Mouse (Mus musculus): Measurements from ENCODE around the gene Olfr559.

Gene Olfr559

DNA sequence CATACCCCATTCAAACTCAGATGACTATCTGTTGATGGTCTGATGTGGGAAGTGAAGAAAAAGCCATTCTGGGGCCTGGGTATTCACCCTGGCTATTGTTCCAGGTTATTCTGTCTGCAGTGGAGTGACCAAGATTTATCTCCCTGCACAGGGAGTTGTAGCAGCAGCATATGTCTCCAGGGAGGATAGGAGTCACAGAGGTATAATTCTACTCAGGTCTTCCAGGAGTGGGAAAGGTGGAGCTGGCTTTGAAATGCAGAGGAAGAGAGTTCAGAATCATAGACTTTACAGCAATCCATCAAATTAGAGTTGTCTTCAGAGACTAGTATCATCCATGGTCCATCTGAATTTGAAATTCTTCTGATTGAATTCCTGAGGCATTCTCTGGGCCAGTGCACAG, at the start of gene Olfr559:
Gene Olfr559, minus strand, starts transcription at position 101 of the 400 bp plus-strand sequence.
- no peak for DNase-seq (ENCODE audit: low read depth)

DNA sequence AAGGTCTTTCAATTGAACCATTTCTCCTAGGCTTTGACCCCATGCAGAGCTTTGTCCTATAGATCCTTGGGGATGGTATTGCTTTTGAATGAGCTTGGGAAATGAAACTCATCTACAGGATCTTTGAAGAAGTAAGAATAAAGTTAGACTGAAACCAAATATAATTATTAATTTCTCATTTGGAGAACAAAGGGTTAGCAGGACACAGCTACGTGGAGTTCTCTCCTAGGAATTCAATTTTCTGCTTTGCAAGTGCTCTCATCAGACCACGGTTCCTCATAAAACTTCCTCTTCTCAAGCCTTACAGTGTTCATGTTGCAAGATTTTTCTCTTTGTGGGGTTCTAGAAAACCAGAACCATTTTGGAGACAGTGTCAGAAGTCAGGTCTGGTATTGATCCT, 43.6 kb upstream of the Olfr559 start, which contains the start of gene Olfr561:
Gene Olfr561, plus strand, starts transcription at position 301 of the 400 bp plus-strand sequence.
- no peak for DNase-seq (ENCODE audit: low read depth)

DNA sequence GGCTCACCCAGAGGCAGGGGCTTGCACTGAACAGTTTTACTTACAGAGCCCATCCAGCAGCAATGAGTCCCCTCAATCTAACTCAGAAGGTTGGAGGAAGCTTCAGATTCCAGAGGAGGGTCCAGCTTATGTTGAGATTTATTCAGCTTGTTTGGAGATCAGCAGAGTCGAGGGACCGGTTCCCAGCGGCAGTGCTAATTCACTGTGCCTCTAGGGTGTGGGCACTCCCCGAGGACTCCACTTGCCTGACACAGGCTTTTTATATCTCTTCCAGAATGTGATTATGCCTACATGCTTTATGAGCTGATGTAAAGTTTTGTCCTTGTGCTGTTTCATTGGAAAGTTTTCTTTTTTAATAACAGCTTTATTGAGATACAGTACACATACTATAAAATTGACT, 32.0 kb upstream of the Olfr559 start, which contains the start of the genes Olfr560 and Olfr78:
Gene Olfr560, minus strand, starts transcription at position 101 of the 400 bp plus-strand sequence.
Gene Olfr78, minus strand, starts transcription at position 206 of the 400 bp plus-strand sequence.
- DNase-seq (ENCODE audit: low read depth): no peak

DNA sequence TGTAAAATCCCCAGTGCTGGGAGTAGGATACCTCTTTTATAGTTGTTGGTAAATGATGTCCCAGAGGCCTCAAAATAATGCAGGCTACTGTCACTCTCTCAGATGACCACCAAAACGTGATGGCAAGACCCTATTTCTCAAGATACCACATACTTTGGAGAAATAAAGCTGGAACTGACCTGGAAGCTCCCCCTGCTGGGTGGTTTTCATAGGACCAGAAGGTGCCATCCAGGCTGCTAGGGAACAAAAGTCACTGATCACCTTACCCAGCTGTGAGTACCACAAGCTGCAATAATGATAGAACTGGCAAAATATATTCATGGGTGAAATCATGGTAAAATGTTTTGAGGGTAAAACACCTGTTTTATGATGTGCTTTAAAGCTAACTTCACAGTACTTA, 24.8 kb upstream of the Olfr559 start:
- peak; percentile 2 for DNase-seq (ENCODE audit: low read depth)

DNA sequence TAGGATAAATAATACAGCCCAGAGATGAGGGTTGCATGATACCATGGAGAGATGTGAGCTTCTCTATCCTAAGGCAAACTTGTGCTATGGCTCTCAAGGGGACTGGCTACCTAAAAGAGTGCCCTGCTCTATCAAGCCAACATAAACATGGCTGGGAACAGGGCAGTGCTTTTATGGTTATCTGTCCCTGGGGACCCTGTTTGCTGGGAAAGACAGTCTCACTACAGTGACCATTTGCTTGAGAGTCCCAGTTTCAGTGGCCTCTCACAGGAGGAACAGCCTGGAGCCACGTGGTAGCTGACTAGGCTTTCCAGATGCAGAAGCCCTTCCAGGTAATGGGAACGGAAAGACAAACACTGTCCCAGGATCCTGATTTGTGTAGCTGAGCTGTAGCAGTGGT, 10.4 kb upstream of the Olfr559 start:
- DNase-seq (ENCODE audit: low read depth): no peak

DNA sequence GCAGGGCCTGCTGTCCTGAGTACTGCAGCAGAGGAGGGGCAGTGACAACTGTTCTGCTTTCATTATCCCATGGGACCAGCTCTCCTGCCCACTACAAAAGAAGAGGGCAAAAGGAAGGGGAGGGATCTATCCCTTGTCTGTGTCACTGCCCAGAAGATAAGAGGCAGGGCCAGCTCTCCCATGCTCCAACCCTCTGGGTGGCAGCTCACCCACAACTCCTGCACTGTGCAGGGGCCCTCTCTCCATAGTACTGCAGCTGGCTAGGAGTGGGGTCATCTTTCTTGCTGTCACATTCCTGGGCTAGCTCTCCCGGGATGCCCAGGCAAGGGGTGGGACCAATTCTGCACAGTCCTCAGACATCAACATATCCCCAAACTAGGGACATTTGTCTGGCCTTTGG, 6.5 kb upstream of the Olfr559 start:
- DNase-seq (ENCODE audit: low read depth): no peak

DNA sequence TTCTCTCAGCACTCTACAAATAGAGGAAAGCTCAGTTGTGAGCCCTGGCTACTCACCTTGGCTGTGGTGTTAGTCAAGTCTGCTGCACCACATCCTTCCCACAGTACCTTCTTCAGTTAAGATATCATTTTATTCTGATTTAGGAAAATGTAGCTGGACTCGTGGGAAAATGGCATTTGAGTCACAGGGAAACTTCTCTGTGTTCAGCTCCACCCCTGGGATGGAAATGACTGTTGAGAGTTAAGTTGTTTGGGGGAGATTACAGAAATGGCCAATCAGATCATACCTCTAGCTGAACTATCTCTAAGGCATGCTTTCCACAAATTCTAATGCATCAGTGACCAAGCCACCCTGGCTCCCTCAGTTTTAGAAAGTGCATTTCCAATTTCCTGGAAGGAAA, 8.3 kb downstream of the Olfr559 start, which contains the start of gene Olfr33:
Gene Olfr33, minus strand, starts transcription at position 101 of the 400 bp plus-strand sequence.
- no peak for DNase-seq (ENCODE audit: low read depth)

DNA sequence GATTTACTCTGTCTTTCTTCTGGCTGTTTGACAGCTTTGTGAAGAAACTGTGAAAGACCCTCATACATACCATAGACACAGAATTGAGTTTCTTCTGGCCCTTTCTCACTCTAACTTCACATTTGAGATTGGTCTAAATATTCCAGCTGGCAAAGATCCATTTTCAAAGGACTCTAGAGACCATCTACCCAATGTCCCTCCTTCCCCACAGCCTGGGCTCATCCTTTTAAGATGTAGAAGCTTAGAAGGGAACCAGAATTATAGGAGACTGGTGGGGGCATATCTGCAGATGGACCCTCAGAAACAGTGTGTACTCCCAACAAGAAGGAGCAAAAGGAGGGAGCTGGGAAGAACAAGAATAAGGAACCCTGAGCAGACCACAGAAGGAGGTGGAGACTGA, 25.4 kb downstream of the Olfr559 start, which contains the start of gene Olfr558:
Gene Olfr558, plus strand, starts transcription at position 301 of the 400 bp plus-strand sequence.
- DNase-seq (ENCODE audit: low read depth): no peak

DNA sequence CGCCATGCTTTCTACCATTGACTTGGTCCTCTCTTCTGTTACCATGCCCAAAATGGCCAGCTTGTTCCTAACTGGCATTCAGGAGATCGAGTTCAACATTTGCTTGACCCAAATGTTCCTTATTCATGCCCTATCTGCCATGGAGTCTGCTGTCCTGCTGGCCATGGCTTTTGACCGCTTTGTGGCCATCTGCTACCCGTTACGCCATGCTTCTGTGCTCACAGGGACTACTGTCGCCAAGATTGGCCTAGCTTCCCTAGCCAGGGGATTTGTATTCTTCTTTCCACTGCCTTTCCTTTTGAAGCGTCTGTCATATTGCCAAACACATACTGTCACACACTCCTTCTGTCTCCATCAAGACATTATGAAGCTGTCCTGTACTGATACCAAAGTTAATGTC, 28.8 kb downstream of the Olfr559 start:
- DNase-seq (ENCODE audit: low read depth): no peak

DNA sequence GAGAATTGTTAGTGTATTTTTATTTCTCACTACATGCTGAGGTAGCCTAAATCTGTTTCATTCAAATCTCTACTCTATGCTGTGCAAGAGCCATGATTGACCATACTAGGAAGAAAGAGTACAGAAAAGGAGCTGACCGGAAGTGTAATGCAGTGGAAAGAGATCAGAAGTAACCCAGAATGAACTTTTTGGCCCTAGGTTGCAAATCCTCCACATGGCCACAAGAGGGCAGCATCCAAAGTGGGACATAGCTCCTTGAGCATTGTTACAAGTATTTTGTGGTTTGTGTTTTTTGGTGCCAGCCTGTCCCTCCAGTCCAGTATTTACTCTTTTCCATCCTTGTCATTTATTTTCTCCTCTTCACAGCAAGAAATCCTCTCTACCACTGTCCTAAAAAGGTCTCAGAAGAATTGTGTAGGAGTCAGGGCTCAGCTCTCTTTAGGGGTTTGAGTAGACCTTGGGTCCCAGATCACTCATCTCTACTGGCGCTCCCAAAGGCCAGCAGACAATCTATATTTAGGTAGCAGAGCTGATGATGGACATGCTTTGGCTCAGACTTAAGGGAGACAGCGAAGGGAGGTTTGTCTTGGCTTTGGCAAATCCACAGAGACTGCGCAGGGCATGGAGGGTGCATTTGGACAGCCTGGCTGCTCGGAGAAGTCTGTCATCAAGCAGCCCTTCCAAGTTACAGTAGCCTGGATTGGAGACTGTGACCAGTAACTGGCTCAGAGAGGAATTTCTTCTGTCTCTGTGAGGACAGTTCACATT, 31.7 kb downstream of the Olfr559 start, which contains the start of gene Olfr557:
Gene Olfr557, plus strand, starts transcription at position 553 of the 768 bp plus-strand sequence.
- peak; percentile 72 for DNase-seq (ENCODE audit: low read depth)

DNA sequence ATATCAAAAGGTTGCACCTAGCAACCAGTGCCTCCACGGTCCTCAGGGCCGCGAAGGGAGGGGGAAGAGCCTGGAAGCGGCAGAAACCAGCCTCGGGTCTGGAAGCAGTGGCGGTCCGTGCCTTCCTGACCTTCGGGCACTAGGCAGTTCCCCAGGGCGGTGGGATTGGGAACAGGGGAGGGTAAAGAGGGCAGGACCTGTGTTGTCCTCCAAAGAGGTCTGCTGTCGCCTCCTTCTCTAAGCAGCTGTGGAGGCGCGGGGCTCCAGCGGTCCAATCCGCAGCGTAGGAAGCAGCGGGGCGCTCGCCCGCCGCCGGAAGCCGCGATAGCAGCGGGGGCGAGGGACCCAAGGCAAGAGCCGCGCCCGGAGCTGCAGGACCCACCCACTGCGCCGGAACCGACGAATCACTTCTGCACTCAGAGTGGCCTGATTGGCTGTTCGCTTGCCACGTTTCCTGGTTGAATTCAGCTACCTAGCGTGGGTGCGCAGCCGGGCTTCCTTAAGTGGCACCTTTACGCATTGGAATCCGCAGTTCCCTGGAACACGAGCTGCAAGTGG, 40.3 kb downstream of the Olfr559 start, which contains the start of gene Trim68:
Gene Trim68, minus strand, starts transcription at position 384 of the 558 bp plus-strand sequence.
- peak; percentile 93 for DNase-seq (ENCODE audit: low read depth)

DNA sequence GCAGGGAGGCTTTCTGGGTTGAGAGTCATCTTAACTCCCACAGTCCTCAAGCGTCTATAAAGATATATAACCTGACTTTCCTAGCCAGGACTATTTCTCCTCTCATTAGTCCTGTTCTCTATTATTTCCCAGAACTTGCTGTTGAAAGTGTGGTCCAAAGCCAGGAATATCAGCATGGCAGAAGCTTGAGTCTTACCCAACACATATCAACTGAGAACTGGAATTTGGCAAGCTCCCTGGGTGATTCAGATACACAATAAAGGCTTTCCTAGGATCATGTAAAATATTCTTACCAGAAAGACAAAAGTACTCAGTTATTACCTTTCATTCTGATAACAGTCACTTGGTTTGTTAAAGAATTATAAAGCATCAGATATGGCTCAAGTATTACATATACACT, 45.4 kb downstream of the Olfr559 start:
- no peak for DNase-seq (ENCODE audit: low read depth)

DNA sequence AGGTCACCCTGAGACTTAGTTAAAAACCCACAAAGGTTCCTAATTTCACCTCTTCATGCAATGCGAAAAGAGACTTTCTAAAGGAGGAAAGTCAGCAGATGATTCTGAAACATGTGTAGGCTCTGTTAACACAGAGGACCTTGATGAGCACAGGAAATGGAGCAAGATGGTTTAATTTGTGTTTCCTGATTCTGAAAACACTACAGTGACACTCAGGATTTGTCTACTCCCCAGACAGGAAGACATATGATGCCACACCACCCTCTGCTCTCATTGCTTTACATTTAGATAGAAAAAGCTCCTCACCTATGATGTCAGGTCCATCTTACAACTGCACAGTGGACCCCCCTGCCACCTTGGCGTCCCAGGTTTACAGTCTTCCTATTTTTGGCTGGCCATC, 51.1 kb downstream of the Olfr559 start:
- no peak for DNase-seq (ENCODE audit: low read depth)
